Mouse (Mus musculus) spleen, adult 12 weeks (tissue): ENCODE data around the gene Col4a1.

ENCODE experiments used
- DNase-seq: peaks from one replicate; pipeline ENCODE4 v3.0.0; 2022; ENCODE audit warnings: low spot score

The Col4a1 gene

DNA sequence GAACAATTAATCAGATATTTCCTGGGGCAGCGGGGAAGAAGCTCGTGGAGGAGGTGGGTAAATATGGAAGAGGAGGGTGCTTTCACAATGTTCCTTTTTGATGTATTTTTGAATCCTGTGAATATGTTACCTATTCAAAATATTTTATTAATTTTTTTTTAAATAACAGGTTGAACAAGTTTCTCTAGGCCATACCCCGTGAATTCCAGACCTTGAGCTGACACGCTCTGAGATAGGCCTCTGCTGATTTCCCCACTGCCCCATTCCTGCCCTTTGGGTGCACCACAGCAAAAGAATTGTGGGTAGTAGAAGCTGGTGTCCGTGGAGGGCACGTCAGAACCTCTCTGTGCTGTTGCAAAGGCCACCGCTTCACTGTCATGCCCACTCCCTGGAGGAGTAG, 136.2 kb downstream of the Col4a1 start:
- DNase-seq = no peak

DNA sequence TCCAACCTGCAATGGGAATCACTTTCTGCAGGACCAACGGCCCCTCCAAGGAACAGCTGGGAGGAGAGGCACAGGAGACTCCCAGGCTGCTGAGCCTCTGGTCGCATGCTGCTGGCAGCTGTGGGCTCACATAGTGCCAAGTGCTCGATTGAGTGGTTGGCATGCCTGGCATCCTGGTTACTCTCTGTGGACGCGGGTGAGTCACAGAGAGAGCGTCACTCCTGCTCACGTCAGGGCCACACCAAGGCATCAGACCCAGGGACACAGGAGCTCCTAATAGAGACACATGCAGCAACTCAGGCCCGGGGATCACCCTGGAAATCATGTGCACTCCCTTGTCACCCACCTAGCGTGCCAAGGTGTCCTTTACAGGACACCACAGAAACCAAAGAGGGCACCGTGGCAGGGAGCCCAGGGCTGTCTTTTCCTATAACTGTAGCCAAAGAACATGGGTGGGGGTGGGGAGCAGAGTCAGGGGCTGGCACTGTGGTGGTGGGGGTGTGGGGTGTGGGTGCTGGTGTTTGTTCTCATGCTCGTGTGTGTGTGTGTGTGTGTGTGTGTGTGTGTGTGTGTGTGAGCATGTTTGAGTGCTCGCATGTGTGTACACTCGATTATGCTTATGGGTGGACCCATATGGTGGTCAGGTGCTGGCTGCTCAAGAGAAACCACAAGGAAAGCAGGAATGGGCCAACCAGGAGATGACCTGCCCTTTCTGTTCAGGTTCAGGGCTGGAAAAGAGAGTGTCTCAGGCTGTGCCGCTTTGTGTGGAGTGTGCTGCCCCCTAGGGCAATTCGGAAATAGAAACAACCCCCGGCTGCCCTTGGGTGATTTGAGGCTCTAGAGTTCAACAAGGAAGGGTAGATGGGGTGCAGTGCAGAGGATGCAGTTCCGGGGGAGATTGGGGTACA, 139.1 kb downstream of the Col4a1 start:
- DNase-seq = peak; percentile 23

DNA sequence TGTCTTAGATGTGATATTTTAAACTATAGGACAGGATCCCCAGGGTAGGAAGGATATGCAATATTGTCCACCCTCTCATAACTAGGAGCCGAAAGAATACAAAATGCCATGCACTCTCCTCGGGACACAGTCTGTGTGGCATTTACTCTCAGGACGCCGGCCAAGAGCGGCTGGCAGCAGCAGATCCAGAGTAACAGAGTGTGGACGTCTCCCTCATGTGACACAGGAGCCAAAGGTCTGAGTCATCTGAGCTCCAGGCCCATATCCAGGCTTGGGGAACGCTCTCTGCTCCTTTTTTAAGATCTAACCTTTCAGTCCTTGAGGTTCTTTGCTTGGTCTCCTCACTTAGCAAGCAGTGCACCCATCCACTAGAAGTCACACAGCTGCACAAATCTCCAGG, 141.1 kb downstream of the Col4a1 start:
- DNase-seq = no peak

DNA sequence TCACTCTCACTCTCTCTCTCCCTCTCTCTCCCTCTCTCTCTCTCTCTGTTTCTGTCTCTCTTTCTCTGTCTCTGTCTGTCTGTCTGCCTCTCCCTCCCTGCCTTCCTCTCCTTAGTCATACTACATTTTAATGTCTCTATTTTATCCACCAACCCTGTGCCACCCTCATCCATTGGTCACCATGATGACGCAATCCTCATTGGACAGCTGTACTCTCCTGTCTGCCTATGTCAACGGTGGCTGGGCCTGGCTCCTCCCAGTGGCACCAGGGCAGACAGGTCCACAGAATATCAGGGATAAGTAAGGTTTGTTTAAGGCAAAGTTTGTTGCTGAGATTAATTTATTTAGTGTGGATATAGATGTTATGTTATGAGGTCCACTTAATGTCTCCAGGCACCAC, 143.2 kb downstream of the Col4a1 start:
- no peak for DNase-seq

DNA sequence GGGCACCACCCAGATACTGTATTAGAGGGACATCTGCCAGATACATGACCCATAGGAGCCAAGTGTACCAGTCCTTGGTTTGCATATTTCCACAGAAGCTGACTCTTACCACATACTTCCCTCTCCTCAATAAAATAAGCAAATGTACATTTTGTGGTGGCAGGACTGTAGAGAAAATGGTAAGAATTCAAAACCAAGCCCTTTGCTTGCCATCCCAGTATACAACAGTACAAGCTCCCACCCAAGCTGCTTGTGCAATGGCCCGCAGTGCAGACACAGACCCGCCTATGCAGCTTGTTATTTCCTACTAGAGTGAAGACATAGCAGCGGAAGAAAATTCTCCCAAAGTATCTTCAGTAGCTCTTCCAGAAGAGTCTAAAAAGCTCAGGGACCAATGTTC, 143.8 kb downstream of the Col4a1 start:
- no peak for DNase-seq

DNA sequence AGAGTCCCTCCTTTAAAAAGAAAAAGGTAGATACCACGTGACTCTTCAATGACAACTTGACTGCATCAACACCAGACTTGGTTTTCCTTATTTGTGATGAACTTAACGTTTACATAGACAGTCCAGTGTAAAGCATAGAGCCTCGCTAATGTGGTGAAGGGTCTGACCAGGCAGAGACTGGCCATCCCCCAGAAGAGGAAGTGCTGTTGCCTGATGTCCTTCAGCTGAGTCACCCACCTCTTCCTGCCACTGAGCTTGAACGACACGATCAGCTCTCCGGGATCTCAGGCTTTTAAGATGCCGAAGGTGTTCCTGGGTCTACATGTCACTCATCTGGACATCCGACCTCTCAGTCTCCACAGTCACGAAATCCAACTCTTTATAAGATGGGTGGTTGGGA, 144.7 kb downstream of the Col4a1 start:
- DNase-seq = no peak

DNA sequence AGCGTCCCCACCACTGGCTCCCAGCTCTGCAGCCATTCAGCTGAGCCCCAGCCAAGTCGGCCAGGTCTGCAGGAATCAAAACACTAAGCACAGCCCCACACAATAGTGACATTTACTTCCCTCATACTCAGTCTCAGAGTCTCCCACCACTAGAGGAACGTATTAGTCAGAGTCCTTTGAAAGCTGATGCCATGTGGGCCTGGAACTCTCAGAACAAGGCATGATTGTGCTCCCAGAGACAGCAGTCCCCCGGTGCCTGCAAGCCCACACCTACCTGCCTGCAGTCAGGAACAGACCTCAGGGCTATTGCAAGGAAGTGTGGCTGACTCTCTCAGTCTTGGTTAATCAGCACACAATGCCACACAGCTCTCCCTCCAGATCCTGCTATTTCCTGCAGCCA, 147.0 kb downstream of the Col4a1 start:
- DNase-seq = no peak

DNA sequence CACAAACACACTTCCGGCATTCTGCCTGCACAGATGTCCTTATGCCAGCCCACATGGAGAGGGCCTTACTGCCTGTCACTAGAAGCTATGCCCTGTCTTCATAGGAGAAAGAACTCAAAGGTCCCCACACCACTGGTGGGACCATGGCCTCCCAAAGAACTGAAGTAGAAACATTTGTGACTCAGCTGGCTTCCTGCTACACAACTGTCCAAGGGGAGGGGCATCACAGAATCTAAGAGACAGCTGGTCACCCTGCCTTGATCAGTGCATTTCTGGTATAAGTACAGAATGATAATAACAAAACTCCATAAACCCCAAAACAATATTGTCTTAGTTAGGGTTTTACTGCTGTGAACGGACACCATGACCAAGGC, 156.3 kb downstream of the Col4a1 start:
- DNase-seq = no peak

DNA sequence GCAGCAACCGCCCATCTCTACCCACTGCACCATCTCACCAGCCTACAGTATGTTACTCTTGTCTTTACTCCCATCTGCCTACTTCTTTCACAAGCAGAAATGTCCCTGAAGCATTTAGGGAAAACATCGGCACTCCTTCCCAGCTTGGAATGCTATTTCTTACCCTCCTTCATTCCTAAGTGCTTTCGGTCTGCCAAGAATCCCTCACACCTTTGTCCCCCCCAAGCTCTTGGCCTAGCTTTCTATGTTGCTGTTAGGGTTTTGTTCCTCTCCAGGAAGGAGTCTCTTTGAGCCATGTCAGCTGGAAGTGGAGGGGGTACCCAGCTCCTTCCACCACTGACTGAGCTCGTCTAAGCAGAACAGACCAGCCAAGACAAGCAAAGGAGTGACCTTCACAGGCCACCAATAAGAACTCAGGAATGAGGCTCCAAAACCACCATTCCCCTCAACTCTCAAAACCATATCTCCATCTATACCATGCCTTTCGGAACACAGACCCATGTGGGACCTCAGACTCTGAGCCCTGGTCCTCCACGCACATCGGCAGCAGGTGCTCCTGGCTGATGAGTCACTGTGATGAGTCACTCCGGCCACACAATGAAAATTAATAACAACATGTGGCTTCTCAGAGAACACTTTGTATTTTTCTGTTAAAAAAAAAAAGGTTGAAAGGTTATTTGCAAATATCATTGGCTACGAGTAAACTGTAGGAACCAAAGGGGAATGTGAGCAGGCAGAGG, 156.9 kb downstream of the Col4a1 start:
- no peak for DNase-seq

DNA sequence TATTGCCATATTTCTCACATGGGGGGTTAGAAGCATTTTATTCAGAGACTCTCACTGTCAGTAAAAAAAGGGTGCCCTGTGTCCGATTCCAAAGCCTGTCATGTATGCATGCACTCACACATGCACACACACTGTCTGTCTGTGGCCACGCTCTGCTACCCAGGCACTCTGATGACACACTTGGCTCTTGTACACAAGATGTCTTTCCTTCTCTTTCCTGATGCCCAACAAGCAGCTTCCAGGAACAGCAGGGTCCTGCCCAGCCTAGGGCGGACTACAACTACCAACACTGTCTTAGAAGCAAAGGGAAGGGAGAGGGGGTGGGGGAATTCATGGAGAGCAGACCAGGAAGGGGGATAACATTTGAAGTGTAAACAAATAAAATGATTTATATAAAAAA, 162.4 kb downstream of the Col4a1 start:
- no peak for DNase-seq

DNA sequence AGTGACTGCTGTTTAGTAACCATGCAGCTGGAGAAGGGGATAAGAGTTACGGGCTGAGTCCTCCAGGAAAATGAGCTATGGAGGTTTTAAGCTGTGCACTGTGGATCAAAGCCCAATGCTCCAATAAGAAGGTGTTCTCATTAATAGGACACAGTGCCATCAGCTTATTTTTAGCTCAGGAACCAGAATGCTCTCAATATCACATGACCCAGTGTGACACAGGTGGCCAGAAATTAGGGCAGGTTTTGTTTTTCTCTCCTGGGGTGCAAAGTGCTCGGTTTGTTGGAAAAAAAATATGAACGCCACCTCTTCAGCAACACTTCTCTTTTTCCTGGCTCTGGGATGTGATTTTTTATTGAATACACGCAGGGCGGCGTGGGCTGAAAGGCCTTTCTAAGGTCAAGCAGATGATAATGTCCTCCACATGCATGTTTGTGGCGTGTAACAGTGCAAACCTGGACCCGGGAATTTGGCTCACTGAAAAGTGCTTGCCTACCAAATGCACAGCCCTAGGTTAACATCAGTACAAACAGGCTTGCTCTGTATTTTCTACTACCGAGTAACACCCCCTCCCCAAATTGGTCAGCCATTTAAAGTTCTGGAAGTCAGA, 163.3 kb downstream of the Col4a1 start:
- DNase-seq = no peak

DNA sequence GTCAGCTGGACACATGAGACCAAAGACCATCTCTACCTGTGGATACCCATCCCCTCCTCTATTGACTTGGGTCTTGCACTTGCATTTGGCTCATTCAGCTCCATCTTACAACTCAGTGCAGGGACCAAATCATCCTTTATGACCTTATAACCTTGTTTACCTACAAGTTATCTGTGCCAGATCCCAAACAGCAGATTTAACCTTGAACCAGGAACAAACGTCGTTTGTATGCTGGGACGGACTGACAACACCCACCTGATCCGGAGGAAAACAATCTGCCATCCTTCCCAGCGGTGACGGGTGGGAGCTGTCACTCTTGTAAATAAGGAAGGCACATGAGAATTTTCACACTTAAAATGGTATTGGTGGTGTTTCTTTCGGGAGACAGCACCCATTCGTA, 163.8 kb downstream of the Col4a1 start:
- no peak for DNase-seq
